Mouse (Mus musculus) midbrain, postnatal 0 days (tissue): Measurements from ENCODE around the gene Slc30a10. TPM values are rescaled to one million over a fixed set of nuclear protein-coding genes. Genes with fewer than 3 reads are reported as not detected.

Experiments
- ATAC-seq: fragments of 200-750 bp; cut with Nextera tagmentation; 2 replicates; pipeline ENCODE4 v1.8.0; 2017; ENCODE audit warnings: moderate number of reproducible peaks, mild to moderate bottlenecking, moderate TSS enrichment, moderate library complexity; ENCODE audit not compliant: low FRiP score
- DNase-seq: peaks from one replicate; pipeline ENCODE4 v3.0.0-alpha.2; 2015; ENCODE audit warnings: low spot score
- H3K27ac ChIP-seq: fragments of 300-500 bp; sonication (generic); 2 replicates; pipeline ENCODE4 v1.5.1; 2014; ENCODE audit warnings: low read depth, mild to moderate bottlenecking, low read length, mixed read lengths
- H3K27me3 ChIP-seq: fragments of 300-500 bp; sonication (generic); 2 replicates; pipeline ENCODE4 v1.6.1; 2014; ENCODE audit warnings: low read length, control low read depth, mixed read lengths; ENCODE audit not compliant: insufficient read depth
- H3K36me3 ChIP-seq: fragments of 300-500 bp; sonication (generic); 2 replicates; pipeline ENCODE4 v1.6.1; 2014; ENCODE audit warnings: low read length, control low read depth, mixed read lengths; ENCODE audit not compliant: insufficient read depth
- H3K4me1 ChIP-seq: fragments of 300-500 bp; sonication (generic); 2 replicates; pipeline ENCODE4 v1.6.1; 2014; ENCODE audit warnings: mild to moderate bottlenecking, control low read depth, antibody characterized with exemption, low read length, mixed read lengths; ENCODE audit not compliant: insufficient read depth
- H3K4me2 ChIP-seq: fragments of 300-500 bp; sonication (generic); 2 replicates; pipeline ENCODE4 v1.6.1; 2014; ENCODE audit warnings: low read depth, mild to moderate bottlenecking, low read length, mixed read lengths; ENCODE audit not compliant: poor library complexity, severe bottlenecking
- H3K4me3 ChIP-seq: fragments of 300-500 bp; sonication (generic); 2 replicates; pipeline ENCODE4 v1.5.1; 2014; ENCODE audit warnings: low read depth, mild to moderate bottlenecking, low read length, moderate library complexity
- H3K9ac ChIP-seq: fragments of 300-500 bp; sonication (generic); replicated peaks from 2 replicates; pipeline ENCODE4 v1.6.1; 2014; ENCODE audit warnings: mild to moderate bottlenecking, low read length, moderate library complexity, mixed read lengths; ENCODE audit not compliant: poor library complexity, severe bottlenecking
- H3K9me3 ChIP-seq: fragments of 300-500 bp; sonication (generic); 2 replicates; pipeline ENCODE4 v1.6.1; 2016; ENCODE audit warnings: low read length, control low read depth
- CTCF ChIP-seq: IDR thresholded peaks from 2 replicates; pipeline ENCODE4 v1.5.1; 2016; ENCODE audit warnings: antibody characterized with exemption, mild to moderate bottlenecking
- WGBS: fragments of 180-500 bp; shearing (Covaris S2); extraction: QIAGEN DNeasy Blood & Tissue Kit; methylation state at CpG from one replicate; pipeline ENCODE4 v1.1.7; 2014; 5-methylcytosine and 5-hydroxymethylcytosine counted together
- polyA plus RNA-seq: library from polyadenylated mRNA; unstranded; fragments of >200 nt; fragmentation: Nextera tagmentation; extraction: Ambion mirVana; gene quantifications from 2 replicates; pipeline ENCODE4 v1.2.1, GENCODE M21; 2015
- total RNA-seq: library from RNA; depleted of rRNA; stranded (reverse); fragments of >200 nt; gene quantifications from 2 replicates; pipeline ENCODE4 v1.2.3, GENCODE M21; 2014; rRNA removed

Slc30a10 gene
- total and polyA plus RNA-seq, 2 experiments from 2014 or later, result 6.6 to 21.9 TPM

- Histone ChIP-seq H3K4me1 (no peaks in the 10 kb centered on the region), H3K9me3 (no peaks in the 10 kb centered on the region), H3K9ac (no peak overlapping the region), H3K36me3 (no peaks in the 10 kb centered on the region), H3K4me3 (no peak overlapping the region), H3K27me3 (no peaks in the 10 kb centered on the region), H3K4me2 (no peak overlapping the region), H3K27ac (no peak overlapping the region)
- no peak for ATAC-seq
- no peak for TF ChIP-seq CTCF
- no peak for DNase-seq
- WGBS, result 78% methylated on average over 10 of the region's 10 CpGs
These were observed 61.4 kb downstream of the Slc30a10 start for GRCm38 (mm10) chr1:185516041-185516440.

- 7% methylated on average over 3 of the region's 5 CpGs for WGBS
- Histone ChIP-seq H3K36me3 (no peaks in the 10 kb centered on the region), H3K27ac (no peak overlapping the region), H3K9me3 (no peaks in the 10 kb centered on the region), H3K4me2 (no peak overlapping the region), H3K4me1 (no peaks in the 10 kb centered on the region), H3K4me3 (no peak overlapping the region), H3K27me3 (no peaks in the 10 kb centered on the region), H3K9ac (no peak overlapping the region)
- ATAC-seq (no peak), DNase-seq (peak; percentile 92)
- peak; percentile 72 for TF ChIP-seq CTCF
These were observed 62.9 kb downstream of the Slc30a10 start for GRCm38 (mm10) chr1:185517566-185517965.

Other genes with a start within 250 kb of the Slc30a10 start
- 37.1 and 40.5 TPM in 2 replicates for gene Iars2, start 125.5 kb upstream of the Slc30a10 start, total RNA-seq
- gene Iars2, start 125.5 kb upstream of the Slc30a10 start, polyA plus RNA-seq, result 15.9 TPM in 2 replicates
- gene Bpnt1, start 122.7 kb upstream of the Slc30a10 start, total RNA-seq, result 78.2 and 91.7 TPM in 2 replicates
- 64.9 and 68.8 TPM in 2 replicates for gene Bpnt1, start 122.7 kb upstream of the Slc30a10 start, polyA plus RNA-seq
- 71.7 and 94.7 TPM in 2 replicates for gene Eprs, start 91.8 kb upstream of the Slc30a10 start, total RNA-seq
- gene Eprs, start 91.8 kb upstream of the Slc30a10 start, polyA plus RNA-seq, result 109 and 119 TPM in 2 replicates